Mouse (Mus musculus): ENCODE results near the gene Vcpkmt.

DNA sequence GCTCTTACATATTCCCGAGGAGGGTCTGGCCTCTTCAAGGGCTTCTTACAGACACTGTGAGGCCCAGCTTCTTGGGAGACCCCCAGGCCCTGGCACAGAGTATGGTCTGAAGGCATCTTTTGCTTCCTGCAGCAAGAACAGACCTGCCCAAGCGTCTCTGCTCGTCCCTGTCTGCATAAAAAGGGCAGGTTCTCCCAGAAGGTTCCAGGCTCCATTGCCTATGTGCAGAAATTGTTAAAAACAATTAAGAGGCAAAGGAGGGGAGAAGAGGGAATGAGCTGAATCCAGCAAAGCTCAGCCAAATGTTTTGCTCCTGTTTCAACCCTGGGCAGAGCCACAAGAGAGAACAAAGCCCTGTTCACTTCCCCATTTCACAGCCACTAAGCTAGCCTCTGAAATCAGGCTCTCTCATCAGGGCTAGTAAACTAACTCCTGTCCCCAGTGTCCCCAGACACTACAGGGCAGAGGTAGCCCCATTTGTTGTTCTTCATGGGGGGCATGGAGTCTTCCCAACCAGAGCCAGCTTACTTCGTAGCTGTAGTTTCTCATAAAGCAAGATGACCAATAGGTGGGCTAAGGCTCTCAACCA, 44.4 kb downstream of the Vcpkmt start:
- TF ChIP-seq CTCF (IDR thresholded peaks at IDR 0.05; ENCODE audit: borderline replicate concordance, extremely low read depth, insufficient read depth, insufficient read length) (no peak), POLR2A (IDR thresholded peaks at IDR 0.05; ENCODE audit: borderline replicate concordance, extremely low read depth, insufficient read depth, insufficient read length, poor library complexity, severe bottlenecking) (no peak)
